Mouse (Mus musculus): Measurements from ENCODE around the gene S100z. TPM values are rescaled to one million over a fixed set of nuclear protein-coding genes. Genes with fewer than 3 reads are reported as not detected.

The S100z gene
- not detected in 2 replicates for polyA plus RNA-seq (2015; fragmentation: Nextera tagmentation; extraction: Ambion mirVana)

GRCm38 (mm10) chr13:95478671-95479413 lies at the start of gene S100z:
TSS of gene S100z (minus strand) at chr13:95478721.

GRCm38 (mm10) chr13:95524674-95525491 lies 46.4 kb upstream of the S100z start, which contains the start of gene F2rl1:
TSS of gene F2rl1 (minus strand) at chr13:95525227.

GRCm38 (mm10) chr13:95444824-95445223 lies 33.7 kb downstream of the S100z start, which contains the start of gene Crhbp:
TSS of gene Crhbp (minus strand) at chr13:95444924.

Other genes with a start within 250 kb of the S100z start
- gene Pde8b, start 228.4 kb downstream of the S100z start, polyA plus RNA-seq (2015; fragmentation: Nextera tagmentation; extraction: Ambion mirVana): 11.9 and 12.6 TPM in 2 replicates
- gene Zbed3, start 155.1 kb downstream of the S100z start, polyA plus RNA-seq (2015; fragmentation: Nextera tagmentation; extraction: Ambion mirVana): 27.0 and 27.5 TPM in 2 replicates
- 27.2 and 27.3 TPM in 2 replicates for gene Aggf1, start 103.4 kb downstream of the S100z start, polyA plus RNA-seq (2015; fragmentation: Nextera tagmentation; extraction: Ambion mirVana)
- 8.5 and 8.8 TPM in 2 replicates for gene Crhbp, start 33.8 kb downstream of the S100z start, polyA plus RNA-seq (2015; fragmentation: Nextera tagmentation; extraction: Ambion mirVana)
- gene F2rl1, start 46.5 kb upstream of the S100z start, polyA plus RNA-seq (2015; fragmentation: Nextera tagmentation; extraction: Ambion mirVana): 0.12 TPM in 1 of 2 replicates, not detected in the other
- gene F2r, start 139.8 kb upstream of the S100z start, polyA plus RNA-seq (2015; fragmentation: Nextera tagmentation; extraction: Ambion mirVana): 30.1 and 31.8 TPM in 2 replicates
- 3.9 and 4.2 TPM in 2 replicates for gene F2rl2, start 218.1 kb upstream of the S100z start, polyA plus RNA-seq (2015; fragmentation: Nextera tagmentation; extraction: Ambion mirVana)